Mouse (Mus musculus) liver, postnatal 0 days (tissue): ENCODE data around the gene Ccr5.

Experiments
- CTCF ChIP-seq: sonication (generic); IDR thresholded peaks from 2 replicates; pipeline ENCODE4 v1.5.1; 2016; ENCODE audit warnings: antibody characterized with exemption, low read depth
- EP300 ChIP-seq: IDR thresholded peaks from 2 replicates; pipeline ENCODE4 v1.6.1; 2016; ENCODE audit warnings: antibody characterized with exemption, low read depth, mild to moderate bottlenecking

GRCm38 (mm10) chr9:124079803-124080202 is 41.5 kb upstream of the Ccr5 start:
- TF ChIP-seq CTCF (no peak), EP300 (no peak)
